Mouse (Mus musculus) forebrain, embryonic 15.5 days (tissue): ENCODE measurements at regions not wholly inside any gene's neighbourhood (a gene's known extent, or its start where the extent isn't known, plus 50 kb on each side); places are given as distances from the start of the nearest gene placed in this dataset.

ENCODE experiments used
- ATAC-seq: fragments of 200-750 bp; cut with Nextera tagmentation; replicated peaks from 2 replicates; pipeline ENCODE4 v1.8.0; 2017; ENCODE audit warnings: mild to moderate bottlenecking, moderate TSS enrichment, moderate library complexity
- H3K27ac ChIP-seq: fragments of 300-500 bp; sonication (generic); replicated peaks from 2 replicates; pipeline ENCODE4 v1.5.1; 2015; ENCODE audit warnings: mild to moderate bottlenecking, inconsistent platforms
- H3K27me3 ChIP-seq: fragments of 300-500 bp; sonication (generic); 2 replicates; pipeline ENCODE4 v1.6.1; 2015; ENCODE audit warnings: inconsistent platforms
- H3K36me3 ChIP-seq: fragments of 300-500 bp; sonication (generic); 2 replicates; pipeline ENCODE4 v1.6.1; 2015; ENCODE audit warnings: mild to moderate bottlenecking, inconsistent platforms
- H3K4me1 ChIP-seq: fragments of 300-500 bp; sonication (generic); 2 replicates; pipeline ENCODE4 v1.6.1; 2015; ENCODE audit warnings: inconsistent platforms
- H3K4me2 ChIP-seq: fragments of 300-500 bp; sonication (generic); replicated peaks from 2 replicates; pipeline ENCODE4 v1.6.1; 2015; ENCODE audit warnings: mild to moderate bottlenecking, inconsistent platforms
- H3K4me3 ChIP-seq: fragments of 300-500 bp; sonication (generic); 2 replicates; pipeline ENCODE4 v1.5.1; 2015; ENCODE audit warnings: mild to moderate bottlenecking, inconsistent platforms
- H3K9ac ChIP-seq: fragments of 300-500 bp; sonication (generic); replicated peaks from 2 replicates; pipeline ENCODE4 v1.6.1; 2015; ENCODE audit warnings: mild to moderate bottlenecking, inconsistent platforms
- H3K9me3 ChIP-seq: fragments of 300-500 bp; sonication (generic); 2 replicates; pipeline ENCODE4 v1.6.1; 2016; ENCODE audit warnings: inconsistent platforms
- WGBS: fragments of 180-500 bp; shearing (Covaris S2); methylation state at CpG from one replicate; pipeline ENCODE4 v1.1.7; 2015; ENCODE audit warnings: mixed read lengths; 5-methylcytosine and 5-hydroxymethylcytosine counted together

DNA sequence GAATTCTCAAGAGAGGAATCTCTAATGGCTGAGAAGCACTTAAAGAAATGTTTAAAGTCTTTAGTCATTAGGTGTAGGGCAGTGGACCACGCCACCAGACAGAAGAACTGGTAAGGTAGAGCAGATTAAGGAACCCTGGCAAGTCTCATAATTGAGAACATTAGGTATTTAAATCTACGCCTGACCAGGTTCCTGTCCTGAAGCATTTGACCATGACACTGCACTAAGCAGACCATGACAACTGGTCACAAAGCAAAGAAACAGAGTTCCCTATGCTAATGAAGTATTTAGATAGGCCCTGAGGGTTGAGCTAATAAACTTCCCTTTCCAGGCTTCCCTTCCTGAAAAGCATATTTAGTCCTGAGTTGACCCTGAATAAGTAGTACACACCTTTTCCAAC lies 562.3 kb downstream of the Cdh11 start:
- ATAC-seq, result no peak

DNA sequence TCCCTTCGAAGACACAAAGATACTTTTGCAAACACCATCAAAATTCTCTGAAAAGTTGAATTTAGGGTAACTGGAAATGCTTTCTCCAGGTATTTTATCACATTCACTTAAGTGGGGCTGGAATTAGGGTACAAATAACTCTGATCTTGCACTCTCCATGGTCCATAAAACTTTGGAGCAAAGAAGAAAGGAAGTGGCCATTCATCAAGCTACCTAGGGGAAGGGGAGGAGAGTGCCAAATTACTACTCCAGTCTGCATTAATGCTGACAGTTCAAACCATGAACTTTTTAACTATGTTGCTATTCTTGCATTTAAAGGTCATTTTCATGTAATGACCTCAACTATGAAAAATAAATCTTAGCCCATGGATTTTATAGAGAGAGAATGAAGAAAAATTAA lies 579.8 kb downstream of the Cdh11 start:
- no peak overlapping the region for H3K27ac ChIP-seq
- H3K27me3 ChIP-seq, result no peaks in the 10 kb centered on the region
- no peak overlapping the region for H3K9ac ChIP-seq
- no peaks in the 10 kb centered on the region for H3K4me1 ChIP-seq
- H3K36me3 ChIP-seq, result no peaks in the 10 kb centered on the region
- ATAC-seq, result no peak
- WGBS, result 91% methylated on average over 1 of the region's 1 CpGs
- H3K9me3 ChIP-seq, result no peaks in the 10 kb centered on the region
- no peak overlapping the region for H3K4me3 ChIP-seq
- no peak overlapping the region for H3K4me2 ChIP-seq

More for the DNA sequence above, 562.3 kb downstream of the Cdh11 start:
- H3K27ac ChIP-seq, result no peak overlapping the region
- H3K4me3 ChIP-seq, result no peak overlapping the region
- no peaks in the 10 kb centered on the region for H3K9me3 ChIP-seq
- no peaks in the 10 kb centered on the region for H3K27me3 ChIP-seq
- no peaks in the 10 kb centered on the region for H3K4me1 ChIP-seq
- no peak overlapping the region for H3K4me2 ChIP-seq
- no peak overlapping the region for H3K9ac ChIP-seq
- 79% methylated on average over 2 of the region's 2 CpGs for WGBS
- no peaks in the 10 kb centered on the region for H3K36me3 ChIP-seq

DNA sequence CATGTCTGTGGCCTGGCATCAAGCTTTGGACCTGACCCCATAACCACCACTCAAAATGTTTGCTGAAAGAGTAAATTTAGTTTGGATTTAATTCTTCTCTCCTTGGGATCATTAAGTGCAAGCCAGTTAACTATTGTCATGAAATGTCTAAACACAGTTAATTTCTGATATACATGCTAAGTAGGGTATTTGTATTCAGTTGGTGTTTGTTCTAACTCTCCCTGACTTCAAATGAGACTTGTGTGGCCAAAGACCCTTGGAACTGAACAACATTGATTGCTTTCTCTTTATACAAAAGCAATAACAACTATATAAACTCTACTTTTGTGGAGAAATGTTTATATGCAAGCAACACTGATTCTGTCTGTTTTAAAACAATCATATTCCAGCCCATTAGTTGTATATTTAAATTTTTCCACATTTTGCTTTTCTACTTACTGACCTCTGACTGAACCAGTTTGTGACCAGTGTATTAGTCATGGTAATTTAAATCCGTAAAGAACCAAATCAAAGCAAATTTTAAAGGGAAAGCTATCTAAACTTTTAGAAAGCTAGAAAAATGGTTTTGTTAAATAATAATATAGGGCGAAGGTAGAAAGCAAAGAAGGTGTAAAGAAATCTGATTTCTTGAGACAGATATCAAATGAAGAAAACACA lies 625.8 kb downstream of the Cdh11 start:
- H3K9me3 ChIP-seq, result no peaks in the 10 kb centered on the region
- no peaks in the 10 kb centered on the region for H3K36me3 ChIP-seq
- WGBS, result 88% methylated on average over 2 of the region's 2 CpGs
- no peak overlapping the region for H3K4me2 ChIP-seq
- no peak overlapping the region for H3K9ac ChIP-seq
- H3K4me1 ChIP-seq, result no peaks in the 10 kb centered on the region
- no peak overlapping the region for H3K4me3 ChIP-seq
- ATAC-seq, result no peak
- no peak overlapping the region for H3K27ac ChIP-seq
- no peaks in the 10 kb centered on the region for H3K27me3 ChIP-seq

DNA sequence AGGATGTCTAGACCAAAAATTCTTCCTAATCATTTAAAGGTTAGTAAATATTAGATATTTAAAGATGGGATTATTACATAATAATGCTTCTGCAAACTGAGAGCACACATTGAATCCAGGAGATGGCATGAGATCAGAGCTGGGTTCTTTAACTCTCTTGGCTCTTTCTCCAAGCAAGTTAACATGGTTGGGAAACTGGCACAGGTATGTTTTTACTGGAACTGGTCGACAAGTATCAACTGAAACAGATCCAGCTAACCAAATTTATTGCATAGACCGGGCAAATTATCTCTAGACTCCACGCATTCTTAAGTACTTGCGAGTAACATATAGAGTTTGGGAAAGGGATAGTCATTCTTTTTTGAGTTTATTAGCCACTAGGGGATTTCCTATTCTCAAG lies 666.8 kb downstream of the Cdh11 start:
- no peak overlapping the region for H3K9ac ChIP-seq
- H3K9me3 ChIP-seq, result no peaks in the 10 kb centered on the region
- no peak overlapping the region for H3K4me2 ChIP-seq
- no peak for ATAC-seq
- no peak overlapping the region for H3K27ac ChIP-seq
- H3K4me1 ChIP-seq, result no peaks in the 10 kb centered on the region
- no peak overlapping the region for H3K4me3 ChIP-seq
- no peaks in the 10 kb centered on the region for H3K27me3 ChIP-seq
- H3K36me3 ChIP-seq, result no peaks in the 10 kb centered on the region
- WGBS, result 88% methylated on average over 4 of the region's 4 CpGs

DNA sequence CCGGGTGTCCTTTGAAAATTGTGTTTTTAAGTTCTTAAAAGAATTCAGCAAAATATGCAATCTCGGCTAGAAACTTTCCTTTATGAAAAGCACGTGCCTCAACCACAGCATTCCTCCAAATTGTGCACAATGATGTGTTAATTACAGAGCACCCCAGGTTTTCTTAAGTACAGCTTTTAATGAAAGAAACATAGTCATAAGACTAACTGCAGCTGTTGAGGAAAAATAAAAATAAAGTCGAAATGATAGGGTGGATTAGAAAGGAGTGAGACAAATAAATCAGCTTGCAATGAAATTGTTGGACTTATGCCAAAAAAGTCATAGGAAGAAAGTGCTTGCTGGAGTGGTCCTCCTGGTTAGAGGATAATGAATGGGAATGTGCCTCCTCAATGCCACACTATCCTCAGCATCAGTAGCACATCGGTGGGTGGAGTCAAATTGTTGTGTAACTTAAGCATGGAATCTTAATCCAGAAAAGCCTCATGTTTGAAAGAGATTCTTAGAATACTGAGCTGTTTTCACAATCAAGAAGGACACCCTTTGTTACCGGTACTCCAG lies 668.5 kb downstream of the Cdh11 start:
- ATAC-seq, result no peak
- WGBS, result 60% methylated on average over 6 of the region's 6 CpGs
- no peaks in the 10 kb centered on the region for H3K36me3 ChIP-seq

DNA sequence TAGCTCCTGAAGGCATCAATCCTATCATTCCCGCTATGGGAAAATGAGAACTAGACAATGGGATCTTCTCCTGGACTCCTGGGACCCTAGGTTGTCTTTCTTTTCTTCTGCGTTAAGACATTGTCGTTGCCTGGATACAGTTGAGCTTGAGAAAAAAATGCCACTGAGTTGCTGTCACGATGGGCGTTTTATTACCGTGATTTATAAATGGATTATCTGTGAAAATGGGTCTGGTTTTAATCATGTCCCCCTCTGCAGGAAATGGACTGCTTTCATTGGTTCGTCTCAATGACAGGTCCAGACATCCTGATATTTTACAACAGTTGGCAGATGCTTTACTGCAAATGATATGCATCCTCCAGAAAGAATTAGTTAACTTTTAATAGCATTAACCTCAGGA lies 681.7 kb downstream of the Cdh11 start:
- no peak for ATAC-seq
- no peak overlapping the region for H3K4me3 ChIP-seq
- WGBS, result 61% methylated on average over 7 of the region's 7 CpGs
- H3K9ac ChIP-seq, result no peak overlapping the region
- no peak overlapping the region for H3K27ac ChIP-seq
- H3K4me1 ChIP-seq, result no peaks in the 10 kb centered on the region
- no peaks in the 10 kb centered on the region for H3K27me3 ChIP-seq
- H3K9me3 ChIP-seq, result no peaks in the 10 kb centered on the region
- no peaks in the 10 kb centered on the region for H3K36me3 ChIP-seq
- H3K4me2 ChIP-seq, result no peak overlapping the region

More for the DNA sequence above, 668.5 kb downstream of the Cdh11 start:
- H3K4me2 ChIP-seq, result no peak overlapping the region
- H3K9ac ChIP-seq, result no peak overlapping the region
- no peak overlapping the region for H3K4me3 ChIP-seq
- no peaks in the 10 kb centered on the region for H3K27me3 ChIP-seq
- H3K4me1 ChIP-seq, result no peaks in the 10 kb centered on the region
- no peak overlapping the region for H3K27ac ChIP-seq
- H3K9me3 ChIP-seq, result no peaks in the 10 kb centered on the region

DNA sequence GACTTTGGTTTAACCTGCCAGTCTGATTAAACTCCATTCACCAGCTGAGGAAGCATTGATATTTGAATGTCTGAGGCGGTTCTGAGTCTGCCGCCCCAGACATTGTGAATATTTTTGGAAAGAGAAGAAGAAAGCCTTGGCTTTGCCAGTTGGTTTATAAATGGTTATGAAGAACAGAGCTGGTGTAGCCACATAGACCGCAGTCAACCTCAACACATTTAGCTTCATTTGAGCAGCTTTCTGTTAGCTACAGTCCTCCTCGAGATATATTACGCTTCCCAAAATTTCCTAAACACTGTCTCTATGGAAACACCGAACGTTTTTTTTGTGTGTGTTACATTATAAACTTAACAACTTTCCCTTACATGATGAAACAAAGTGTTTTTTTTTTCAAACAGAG lies 688.7 kb downstream of the Cdh11 start:
- ATAC-seq, result no peak
- Histone ChIP-seq H3K4me1 (no peaks in the 10 kb centered on the region), H3K4me3 (no peak overlapping the region), H3K27ac (no peak overlapping the region), H3K36me3 (no peaks in the 10 kb centered on the region), H3K27me3 (no peaks in the 10 kb centered on the region), H3K9ac (no peak overlapping the region), H3K4me2 (no peak overlapping the region), H3K9me3 (no peaks in the 10 kb centered on the region)
- WGBS, result 83% methylated on average over 7 of the region's 7 CpGs

DNA sequence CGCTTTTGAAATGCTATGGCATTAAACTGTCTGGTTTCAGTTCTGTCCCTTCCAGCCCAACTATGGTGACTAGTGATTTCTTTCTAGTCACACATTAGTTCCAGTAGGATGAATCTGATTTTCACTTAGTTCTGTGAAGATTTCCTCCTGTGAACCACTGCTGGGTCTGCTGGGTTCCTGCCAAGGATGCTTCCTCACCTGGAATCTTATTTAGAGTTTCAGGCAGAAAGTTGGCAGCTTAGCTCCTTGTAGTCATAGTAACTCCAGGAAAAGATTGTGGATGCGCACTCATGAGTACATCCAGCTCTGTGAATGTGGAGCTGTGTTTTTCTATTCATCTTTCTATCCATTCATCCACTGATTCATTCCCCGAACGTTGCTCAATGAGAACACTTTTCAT lies 699.5 kb downstream of the Cdh11 start:
- 58% methylated on average over 4 of the region's 4 CpGs for WGBS
- H3K9ac ChIP-seq, result no peak overlapping the region
- H3K36me3 ChIP-seq, result no peaks in the 10 kb centered on the region
- H3K9me3 ChIP-seq, result no peaks in the 10 kb centered on the region
- ATAC-seq, result no peak
- no peaks in the 10 kb centered on the region for H3K27me3 ChIP-seq
- no peaks in the 10 kb centered on the region for H3K4me1 ChIP-seq
- H3K4me3 ChIP-seq, result no peak overlapping the region
- no peak overlapping the region for H3K4me2 ChIP-seq
- H3K27ac ChIP-seq, result no peak overlapping the region

DNA sequence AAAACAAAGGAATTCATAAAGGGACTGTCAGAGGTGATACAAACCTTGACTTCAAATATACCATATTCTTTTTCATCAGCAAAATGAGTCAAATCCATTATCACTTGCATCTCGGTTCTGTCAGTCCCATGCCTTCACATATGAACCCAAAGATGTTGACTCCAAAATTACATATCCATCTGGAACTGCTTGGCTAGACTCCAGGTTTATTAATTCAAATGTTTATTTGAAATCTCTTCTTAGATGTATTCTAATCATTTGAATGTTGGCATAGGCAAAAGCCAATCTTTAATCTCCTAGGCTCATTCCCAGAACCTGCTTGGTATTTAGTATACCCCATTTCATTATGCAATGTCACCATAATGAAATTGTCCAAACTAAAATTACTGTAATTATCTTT lies 709.8 kb downstream of the Cdh11 start:
- Histone ChIP-seq H3K4me3 (no peak overlapping the region), H3K36me3 (no peaks in the 10 kb centered on the region), H3K9ac (no peak overlapping the region), H3K4me2 (no peak overlapping the region), H3K4me1 (no peaks in the 10 kb centered on the region), H3K9me3 (no peaks in the 10 kb centered on the region), H3K27ac (no peak overlapping the region), H3K27me3 (no peaks in the 10 kb centered on the region)
- 56% methylated on average over 1 of the region's 1 CpGs for WGBS
- ATAC-seq, result no peak

DNA sequence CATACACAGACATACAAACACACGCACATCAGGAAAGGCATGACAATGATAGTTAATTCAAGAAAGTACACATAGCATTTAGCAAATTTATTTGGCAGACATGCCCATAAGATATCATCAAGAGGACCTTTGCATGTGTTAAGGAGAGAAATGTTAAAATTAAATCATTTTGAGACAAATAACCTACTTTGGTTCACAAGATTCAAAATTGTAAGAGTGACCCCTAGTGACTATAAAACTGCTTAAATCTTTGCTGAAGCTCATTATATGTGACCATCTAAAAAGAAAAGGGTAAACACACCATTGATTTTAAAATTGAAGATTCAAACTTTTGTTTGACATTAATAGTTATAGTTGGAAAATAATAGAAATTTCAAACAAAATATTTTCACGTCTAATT lies 721.3 kb downstream of the Cdh11 start:
- H3K27ac ChIP-seq, result no peak overlapping the region
- ATAC-seq, result no peak
- no peaks in the 10 kb centered on the region for H3K9me3 ChIP-seq
- no peak overlapping the region for H3K9ac ChIP-seq
- no peaks in the 10 kb centered on the region for H3K36me3 ChIP-seq
- 92% methylated on average over 2 of the region's 2 CpGs for WGBS
- H3K4me3 ChIP-seq, result no peak overlapping the region
- H3K4me2 ChIP-seq, result no peak overlapping the region
- H3K27me3 ChIP-seq, result no peaks in the 10 kb centered on the region
- H3K4me1 ChIP-seq, result no peaks in the 10 kb centered on the region

DNA sequence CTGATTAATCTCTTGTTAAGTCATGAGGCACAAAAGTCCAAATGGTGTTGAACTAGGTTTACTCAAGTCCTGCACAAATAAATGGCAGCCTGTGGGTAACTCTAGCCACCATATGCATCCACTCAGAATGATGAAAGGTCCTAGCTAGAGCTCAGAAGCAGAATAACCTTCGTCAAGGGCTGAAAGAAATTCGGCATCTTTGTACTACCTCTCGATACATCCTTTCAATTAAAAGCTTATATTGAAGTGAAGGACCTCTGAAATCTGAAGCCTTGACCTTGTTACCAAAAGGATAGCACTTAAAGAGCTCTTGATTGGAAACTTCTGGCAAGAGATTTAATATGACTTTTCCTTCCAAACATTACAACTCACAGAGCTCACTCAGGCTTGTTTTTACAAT lies 732.0 kb downstream of the Cdh11 start:
- WGBS, result 85% methylated on average over 3 of the region's 3 CpGs
- H3K27me3 ChIP-seq, result no peaks in the 10 kb centered on the region
- H3K9ac ChIP-seq, result no peak overlapping the region
- H3K27ac ChIP-seq, result no peak overlapping the region
- no peaks in the 10 kb centered on the region for H3K9me3 ChIP-seq
- no peaks in the 10 kb centered on the region for H3K36me3 ChIP-seq
- H3K4me3 ChIP-seq, result no peak overlapping the region
- no peak for ATAC-seq
- H3K4me1 ChIP-seq, result no peaks in the 10 kb centered on the region
- H3K4me2 ChIP-seq, result no peak overlapping the region

DNA sequence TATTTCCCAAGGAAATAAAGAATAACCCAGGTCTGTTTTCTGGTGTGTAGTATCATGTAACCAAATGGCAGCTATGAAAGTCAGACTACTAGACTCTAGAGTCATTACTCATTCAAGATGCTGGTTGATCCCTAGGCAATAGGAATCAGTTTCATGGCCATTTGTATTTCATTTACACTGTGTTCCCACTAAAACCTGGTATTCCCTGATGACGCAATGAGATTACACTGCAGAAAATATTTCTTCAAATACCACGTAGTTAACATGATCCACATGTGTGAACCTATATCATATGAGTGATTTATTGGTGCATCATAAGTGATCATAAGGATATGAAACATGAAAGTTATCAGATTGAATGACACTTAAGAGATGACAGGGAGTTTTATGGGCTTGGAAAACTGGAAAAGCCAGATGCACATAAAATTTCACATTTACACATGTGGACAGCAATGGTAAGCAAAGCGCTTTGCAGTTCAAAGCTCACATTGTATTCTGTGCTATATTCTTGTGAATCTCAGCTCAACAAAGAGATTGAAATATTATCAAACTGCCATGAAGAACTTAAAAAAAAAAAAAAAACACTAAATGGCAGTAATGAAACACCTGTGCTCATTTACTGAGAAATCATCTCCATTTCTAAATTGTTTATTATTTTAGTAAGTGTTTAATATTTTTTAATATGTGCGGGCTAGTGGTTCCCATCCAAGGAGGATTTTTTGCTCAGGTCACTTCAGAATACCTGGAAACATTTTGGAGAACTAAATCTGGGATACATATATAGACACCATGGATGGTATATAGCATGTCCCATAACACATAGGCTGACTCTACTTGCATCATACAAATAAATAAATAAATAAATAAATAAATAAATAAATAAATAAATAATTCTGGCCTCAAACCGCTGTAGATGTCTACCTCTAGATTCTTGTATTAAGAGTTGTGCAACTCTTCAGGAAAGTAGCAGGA lies 758.2 kb downstream of the Cdh11 start:
- H3K4me1 ChIP-seq, result no peaks in the 10 kb centered on the region
- 92% methylated on average over 5 of the region's 5 CpGs for WGBS

More for the DNA sequence above, 758.2 kb downstream of the Cdh11 start:
- H3K9ac ChIP-seq, result no peak overlapping the region
- no peaks in the 10 kb centered on the region for H3K27me3 ChIP-seq
- no peak overlapping the region for H3K27ac ChIP-seq
- H3K9me3 ChIP-seq, result no peaks in the 10 kb centered on the region
- ATAC-seq, result no peak
- no peak overlapping the region for H3K4me3 ChIP-seq
- no peak overlapping the region for H3K4me2 ChIP-seq
- no peaks in the 10 kb centered on the region for H3K36me3 ChIP-seq
